Mouse (Mus musculus): ENCODE measurements around the gene Plekhf1.

The Plekhf1 gene

GRCm38 (mm10) chr7:38188281-38189075 lies 39.3 kb downstream of the Plekhf1 start:
- DNase-seq (ENCODE audit: low spot score in 2 of 2) = no peak

- DNase-seq (ENCODE audit: low spot score in 2 of 2) = peak in 1 of 2 experiments; percentile 42
Observed at GRCm38 (mm10) chr7:38187796-38188195, 40.0 kb downstream of the Plekhf1 start.

- DNase-seq (ENCODE audit: low spot score in 2 of 2) = no peak
Observed at GRCm38 (mm10) chr7:38186861-38187260, 41.0 kb downstream of the Plekhf1 start.

- DNase-seq (ENCODE audit: low spot score in 2 of 2) = no peak
Observed at GRCm38 (mm10) chr7:38184786-38185185, 43.0 kb downstream of the Plekhf1 start.

- no peak for DNase-seq (ENCODE audit: low spot score in 2 of 2)
Observed at GRCm38 (mm10) chr7:38184418-38184745, 43.4 kb downstream of the Plekhf1 start.

- peak; percentile 77 to 91 for DNase-seq (ENCODE audit: low spot score in 2 of 2)
Observed at GRCm38 (mm10) chr7:38183709-38184417, 44.0 kb downstream of the Plekhf1 start.

- DNase-seq (ENCODE audit: low spot score in 2 of 2) = peak; percentile 16 to 54
Observed at GRCm38 (mm10) chr7:38182962-38183687, 44.7 kb downstream of the Plekhf1 start, which contains the start of gene 1600014C10Rik. Gene 1600014C10Rik, plus strand, starts transcription at chr7:38183217.

GRCm38 (mm10) chr7:38182596-38182961 lies 45.2 kb downstream of the Plekhf1 start:
- DNase-seq (ENCODE audit: low spot score in 2 of 2) = peak; percentile 79 to 81

GRCm38 (mm10) chr7:38181366-38181765 lies 46.5 kb downstream of the Plekhf1 start:
- no peak for DNase-seq (ENCODE audit: low spot score in 2 of 2)

GRCm38 (mm10) chr7:38179896-38180295 lies 47.9 kb downstream of the Plekhf1 start:
- no peak for DNase-seq (ENCODE audit: low spot score in 2 of 2)

- DNase-seq (ENCODE audit: low spot score in 2 of 2) = no peak
Observed at GRCm38 (mm10) chr7:38176056-38176455, 51.8 kb downstream of the Plekhf1 start.

- no peak for DNase-seq (ENCODE audit: low spot score in 2 of 2)
Observed at GRCm38 (mm10) chr7:38174321-38175148, 53.3 kb downstream of the Plekhf1 start.

- DNase-seq (ENCODE audit: low spot score in 2 of 2) = no peak
Observed at GRCm38 (mm10) chr7:38173871-38174270, 53.9 kb downstream of the Plekhf1 start.

GRCm38 (mm10) chr7:38167724-38168141 lies 60.1 kb downstream of the Plekhf1 start:
- DNase-seq (ENCODE audit: low spot score in 2 of 2) = no peak

All from urinary bladder, adult 18-20 months (tissue).